Mouse (Mus musculus) neural tube, postnatal 0 days (tissue): ENCODE results near the gene Ddrgk1. TPM values are rescaled to one million over a fixed set of nuclear protein-coding genes. Genes with fewer than 3 reads are reported as not detected.

Source experiments
- polyA plus RNA-seq: library from polyadenylated mRNA; unstranded; fragments of >200 nt; fragmentation: Nextera tagmentation; extraction: Ambion mirVana; gene quantifications from 2 replicates; pipeline ENCODE4 v1.2.1, GENCODE M21; 2015

Gene Ddrgk1
- polyA plus RNA-seq, result 83.6 and 96.8 TPM in 2 replicates

GRCm38 (mm10) chr2:130664102-130664701 lies at the start of gene Ddrgk1:
Gene Ddrgk1, minus strand, starts transcription at chr2:130664659.

GRCm38 (mm10) chr2:130697153-130697810 lies 32.8 kb upstream of the Ddrgk1 start, which contains the start of gene Slc4a11:
Gene Slc4a11, minus strand, starts transcription at chr2:130697519.

GRCm38 (mm10) chr2:130667559-130667958 lies 3.1 kb upstream of the Ddrgk1 start, which contains the start of gene Itpa:
Gene Itpa, plus strand, starts transcription at chr2:130667610.

DNA sequence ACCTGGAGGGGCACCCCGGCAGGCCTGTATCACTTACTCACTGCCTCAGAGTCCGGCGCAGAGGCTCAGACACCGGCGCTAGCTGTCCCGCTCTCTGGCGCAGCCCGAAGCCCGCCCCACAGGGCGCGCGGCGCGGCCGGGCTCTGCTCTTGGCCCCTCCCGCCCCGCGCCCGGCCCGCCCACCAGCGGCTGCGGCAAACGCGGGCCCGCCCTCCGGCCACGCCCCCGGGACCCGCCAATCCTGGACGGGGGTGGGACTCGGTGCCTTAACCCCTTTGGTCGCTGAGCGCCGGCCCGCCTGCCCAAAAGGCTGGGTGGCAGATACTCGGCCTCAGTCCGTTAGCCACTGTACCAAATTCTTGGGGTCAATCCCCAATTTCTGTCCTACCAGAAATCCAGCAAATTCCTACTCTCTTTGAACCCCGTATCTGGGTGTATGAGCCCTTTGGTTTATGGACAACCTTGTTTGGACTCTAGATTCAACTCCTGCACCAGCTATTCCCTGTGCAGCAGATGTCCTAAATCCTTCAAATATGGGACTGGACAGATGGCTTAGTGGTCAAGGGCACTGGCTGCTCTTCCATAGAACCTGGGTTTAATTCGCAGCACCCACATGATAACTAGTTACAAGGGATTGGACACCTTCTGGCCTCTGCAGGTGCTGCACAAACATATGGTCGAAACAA lies 21.6 kb downstream of the Ddrgk1 start, which contains the start of gene Lzts3:
Lzts3 (minus strand) TSS at position 120 of the 686 bp plus-strand sequence.

DNA sequence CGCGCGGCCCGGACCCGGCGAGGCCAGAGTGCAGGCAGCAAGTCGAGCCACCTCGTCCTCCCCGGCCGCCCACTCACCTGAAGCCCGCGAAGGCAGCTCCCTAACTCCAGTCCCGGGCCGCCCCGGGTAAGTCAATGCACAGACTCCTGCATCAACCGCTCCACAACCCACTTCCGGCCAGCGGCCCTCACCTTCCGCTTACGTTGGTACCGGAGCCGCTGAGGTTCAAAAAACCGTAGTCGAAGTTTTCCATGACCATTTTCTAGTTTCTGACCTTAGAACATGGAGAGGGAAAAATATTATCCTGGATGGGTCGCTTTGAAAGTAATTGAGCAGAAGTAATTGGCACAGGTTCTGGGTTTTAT lies 34.6 kb downstream of the Ddrgk1 start, which contains the start of the genes Fastkd5 and Ubox5:
Fastkd5 (minus strand) TSS at position 189 of the 365 bp plus-strand sequence.
Ubox5 (minus strand) TSS at position 200 of the 365 bp plus-strand sequence.

Other genes with a start within 250 kb of the Ddrgk1 start
- gene Vps16, start 240.3 kb downstream of the Ddrgk1 start, polyA plus RNA-seq, result 71.9 and 85.9 TPM in 2 replicates
- gene Pced1a, start 240.0 kb downstream of the Ddrgk1 start, polyA plus RNA-seq, result 12.0 and 13.1 TPM in 2 replicates
- gene Ptpra, start 214.4 kb downstream of the Ddrgk1 start, polyA plus RNA-seq, result 144 and 145 TPM in 2 replicates
- 123 and 125 TPM in 2 replicates for gene Mrps26, start 100.9 kb downstream of the Ddrgk1 start, polyA plus RNA-seq
- 0.32 and 0.80 TPM in 2 replicates for gene Oxt, start 88.5 kb downstream of the Ddrgk1 start, polyA plus RNA-seq
- 0.28 TPM in 1 of 2 replicates, not detected in the other for gene Avp, start 82.1 kb downstream of the Ddrgk1 start, polyA plus RNA-seq
- gene Fastkd5, start 34.6 kb downstream of the Ddrgk1 start, polyA plus RNA-seq, result 7.4 TPM in 2 replicates
- gene Ubox5, start 34.6 kb downstream of the Ddrgk1 start, polyA plus RNA-seq, result 5.2 and 7.0 TPM in 2 replicates
- 16.8 and 22.0 TPM in 2 replicates for gene Lzts3, start 21.9 kb downstream of the Ddrgk1 start, polyA plus RNA-seq
- 111 TPM in 2 replicates for gene Itpa, start 3.0 kb upstream of the Ddrgk1 start, polyA plus RNA-seq
- 0.55 and 0.61 TPM in 2 replicates for gene Slc4a11, start 32.9 kb upstream of the Ddrgk1 start, polyA plus RNA-seq
- 51.6 and 56.1 TPM in 2 replicates for gene 4930402H24Rik, start 241.7 kb upstream of the Ddrgk1 start, polyA plus RNA-seq
- gene Atrn, start 241.8 kb upstream of the Ddrgk1 start, polyA plus RNA-seq, result 13.2 and 14.3 TPM in 2 replicates